Mouse (Mus musculus): ENCODE data around the gene Ccn1. TPM values are rescaled to one million over a fixed set of nuclear protein-coding genes. Genes with fewer than 3 reads are reported as not detected.

Ccn1 gene
- polyA plus RNA-seq, 1 experiment, result 9.8 TPM

DNA sequence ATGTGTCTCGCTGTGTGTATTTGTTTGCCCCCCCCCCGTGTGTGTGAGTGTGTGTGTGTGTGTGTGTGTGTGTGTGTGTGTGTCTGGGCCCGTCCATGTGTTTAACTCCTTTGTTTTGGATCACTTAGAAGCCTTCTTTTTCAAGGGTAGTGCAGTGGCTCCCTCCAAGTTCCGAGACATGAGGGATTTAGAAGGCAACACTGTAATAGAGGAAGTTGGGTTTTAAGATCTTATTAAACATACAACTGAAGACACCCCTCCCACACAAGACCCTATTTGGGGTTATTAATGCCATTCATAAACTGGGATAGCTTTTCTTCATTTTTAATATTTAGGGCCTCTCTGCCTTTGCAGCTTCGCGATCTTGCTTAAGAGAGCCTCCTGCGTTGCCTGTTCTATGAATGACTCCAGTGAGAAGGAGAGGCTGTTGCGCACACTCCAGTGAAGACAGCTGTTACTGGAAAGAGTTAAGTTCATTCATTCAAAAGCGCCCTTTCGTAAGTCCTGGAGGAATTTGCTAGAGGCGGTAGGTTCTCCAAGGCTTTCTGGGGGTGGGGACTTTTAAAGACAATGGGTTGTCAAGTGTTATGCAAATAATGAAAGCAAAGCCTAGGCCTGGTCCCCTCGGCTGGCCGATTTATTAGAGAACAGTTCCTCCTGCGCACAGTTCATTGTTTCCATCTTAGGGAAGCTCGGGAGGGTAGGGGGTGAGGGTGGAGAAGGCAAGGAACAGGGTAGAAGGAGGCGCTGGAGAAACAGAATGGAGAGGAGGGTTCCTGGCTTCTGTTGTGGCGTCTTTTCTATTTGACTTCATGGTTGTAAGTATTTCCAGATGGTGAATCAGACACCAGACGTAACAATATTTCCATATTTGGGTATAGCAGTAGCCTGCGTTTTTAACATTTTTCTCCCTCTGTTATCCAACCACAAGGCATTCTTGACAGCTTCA is 1.5 kb upstream of the Ccn1 start:
- 58% methylated on average over 19 of the region's 19 CpGs for WGBS
- no peak for DNase-seq (ENCODE audit: low read depth, low spot score)

DNA sequence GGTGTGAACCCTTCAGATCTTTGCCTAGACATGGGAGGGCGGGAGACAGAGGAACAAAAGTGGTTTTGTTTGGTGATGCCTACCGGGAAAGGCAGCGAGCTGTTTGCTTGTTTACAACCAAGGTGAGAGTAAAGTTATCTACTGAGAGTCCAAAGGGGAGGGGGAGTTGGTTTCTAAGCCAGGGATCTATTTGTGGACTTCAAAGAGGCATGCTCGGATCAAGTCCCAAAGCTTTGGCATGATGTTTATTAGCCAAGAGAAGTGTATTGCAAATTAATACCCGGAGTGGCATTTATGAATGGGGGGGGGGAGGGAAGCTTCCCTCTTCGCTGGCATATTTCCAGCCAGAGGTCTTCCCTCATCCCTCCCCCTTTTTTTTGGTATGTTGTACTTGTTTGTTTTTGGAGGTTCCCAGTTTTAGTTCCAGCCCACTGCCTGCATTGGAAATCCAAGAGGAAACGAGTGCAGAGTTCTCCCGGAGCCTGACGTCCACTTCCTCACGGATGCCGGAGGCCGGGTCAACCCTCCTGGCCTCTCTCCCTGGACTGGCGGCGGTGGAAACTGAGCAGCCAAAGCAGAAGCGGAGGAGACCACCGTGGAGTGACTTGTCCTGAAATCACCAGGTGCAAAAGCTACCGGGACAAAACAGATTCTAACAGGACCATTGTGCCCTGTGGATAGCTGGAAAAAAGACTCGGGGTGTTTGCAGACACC is 674 bp upstream of the Ccn1 start:
- no peak for DNase-seq (ENCODE audit: low read depth, low spot score)
- 4% methylated on average over 18 of the region's 18 CpGs for WGBS

DNA sequence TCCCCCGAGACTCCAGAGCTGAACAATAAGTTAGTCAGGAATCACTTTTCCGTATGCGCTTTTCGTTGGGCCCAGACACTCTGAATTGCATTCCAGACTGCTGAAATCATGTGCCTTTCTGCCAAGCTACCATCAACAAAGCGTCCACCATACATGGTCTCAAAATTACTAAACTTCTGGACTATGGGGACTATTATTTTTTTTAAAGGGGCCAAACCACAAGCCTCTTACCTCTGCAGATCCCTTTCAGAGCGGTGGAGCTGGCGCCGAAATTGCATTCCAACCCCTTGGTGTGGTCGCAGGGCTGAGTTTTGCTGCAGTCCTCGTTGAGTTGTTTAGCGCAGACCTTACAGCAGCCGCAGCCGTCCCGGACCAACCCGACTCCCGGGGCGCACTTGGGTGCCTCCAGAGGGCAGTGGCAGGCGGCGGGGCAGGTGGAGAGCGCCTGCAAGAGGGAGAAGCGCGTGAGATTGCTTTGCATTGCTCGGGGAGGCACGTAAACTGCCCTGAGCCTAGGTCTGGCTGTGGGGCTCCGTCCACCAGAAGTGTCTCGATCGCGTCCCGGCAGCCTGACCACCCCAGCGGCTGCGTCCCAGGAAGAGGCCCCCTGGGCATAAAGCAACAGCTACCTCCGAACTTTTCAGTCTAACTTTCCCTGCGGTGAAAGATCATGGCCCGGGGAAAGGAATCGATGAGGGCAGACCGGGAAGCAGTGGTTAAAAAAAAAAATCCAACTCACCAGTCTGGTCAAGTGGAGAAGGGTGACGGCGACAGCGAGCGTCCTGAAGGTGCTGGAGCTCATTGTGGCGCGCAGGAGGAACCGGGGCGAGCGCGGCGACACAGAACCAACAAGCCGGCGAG is 560 bp downstream of the Ccn1 start:
- 2% methylated on average over 49 of the region's 49 CpGs for WGBS
- no peak for DNase-seq (ENCODE audit: low read depth, low spot score)

DNA sequence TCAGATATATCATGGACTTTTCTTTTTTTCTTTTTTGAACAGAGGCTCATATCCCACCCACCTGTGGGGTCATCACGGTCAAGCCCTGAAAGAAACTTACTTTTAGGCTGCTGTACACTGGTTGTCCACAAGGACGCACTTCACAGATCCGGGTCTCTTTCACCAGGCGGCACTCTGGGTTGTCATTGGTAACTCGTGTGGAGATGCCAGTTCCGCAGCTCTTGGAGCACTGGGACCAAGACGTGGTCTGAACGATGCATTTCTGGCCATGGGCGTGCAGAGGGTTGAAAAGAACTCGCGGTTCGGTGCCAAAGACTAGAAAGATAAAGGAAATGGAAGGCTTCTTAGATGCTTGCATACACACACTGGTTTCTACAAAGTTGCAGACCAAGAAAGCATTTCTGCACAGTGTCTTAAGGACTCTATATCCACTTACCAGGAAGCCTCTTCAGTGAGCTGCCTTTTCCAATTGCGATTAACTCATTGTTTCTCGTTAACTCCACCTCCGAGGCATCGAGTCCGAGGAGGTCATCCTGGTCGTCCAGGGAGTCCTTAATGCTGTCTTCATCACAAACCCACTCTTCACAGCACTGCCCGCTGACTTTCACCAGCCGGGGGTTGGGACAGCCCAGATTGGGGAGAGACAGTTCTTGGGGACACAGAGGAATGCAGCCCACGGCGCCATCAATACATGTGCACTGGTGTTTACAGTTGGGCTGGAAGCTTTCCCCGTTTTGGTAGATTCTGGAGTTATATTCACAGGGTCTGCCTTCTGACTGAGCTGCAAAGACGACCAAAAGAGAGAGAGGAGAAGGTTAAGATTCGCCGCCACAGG is 1.5 kb downstream of the Ccn1 start:
- 53% methylated on average over 26 of the region's 26 CpGs for WGBS
- no peak for DNase-seq (ENCODE audit: low read depth, low spot score)

DNA sequence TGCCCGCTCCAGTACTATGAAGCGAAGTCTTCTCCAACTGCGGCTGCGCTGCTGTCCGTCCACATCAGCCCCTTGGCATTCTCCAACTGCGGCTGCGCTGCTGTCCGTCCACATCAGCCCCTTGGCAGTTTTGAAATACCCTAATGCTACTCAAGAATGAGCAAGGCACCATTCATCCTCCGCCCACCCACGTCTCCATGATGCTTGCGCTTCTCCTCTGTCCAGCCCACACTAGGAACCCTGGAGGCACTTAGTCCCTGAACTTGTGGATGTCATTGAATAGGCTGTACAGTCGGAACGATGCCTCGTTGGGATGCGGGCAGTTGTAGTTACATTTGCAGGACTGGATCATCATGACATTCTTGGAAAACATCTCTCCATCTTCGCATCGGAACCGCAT is 2.4 kb downstream of the Ccn1 start:
- DNase-seq (ENCODE audit: low read depth, low spot score), result no peak
- WGBS, result 91% methylated on average over 18 of the region's 18 CpGs

DNA sequence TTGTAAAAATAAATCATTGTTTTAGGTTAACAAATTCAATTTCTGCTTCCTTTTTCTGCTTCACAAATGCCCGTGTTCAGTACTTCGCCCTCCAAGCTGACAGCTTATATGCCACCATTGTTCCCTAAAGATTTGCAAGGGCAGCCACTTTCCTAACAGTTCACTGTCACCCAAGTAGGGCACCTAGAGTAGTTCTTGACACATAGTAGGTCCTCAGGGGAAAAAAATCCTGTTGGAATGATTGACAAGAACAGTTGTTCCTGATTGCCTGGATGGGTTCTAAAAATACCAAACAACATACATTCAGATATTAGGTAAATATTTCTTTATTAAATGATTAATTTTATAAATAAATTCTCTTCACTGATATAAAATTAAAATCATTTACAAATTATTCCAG is 3.1 kb downstream of the Ccn1 start:
- no peak for DNase-seq (ENCODE audit: low read depth, low spot score)

DNA sequence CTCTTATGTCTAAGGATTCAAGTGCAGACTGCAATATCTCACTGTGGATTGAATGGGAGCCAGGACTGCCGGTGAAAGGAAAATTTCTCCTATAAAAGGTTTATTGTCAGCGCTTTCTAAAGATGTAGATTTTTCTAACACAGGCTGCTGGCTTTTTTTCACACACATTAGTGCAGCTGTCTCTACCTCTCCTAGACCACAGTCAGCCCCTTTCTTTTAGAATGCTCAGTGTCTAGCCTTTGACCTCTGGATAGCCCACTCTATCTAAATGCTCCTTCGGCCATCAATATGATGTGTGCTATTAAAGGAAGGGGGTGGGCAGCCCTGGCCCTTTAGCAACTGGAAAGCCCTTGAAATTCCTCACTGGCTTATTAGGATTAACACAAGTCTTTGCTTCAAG is 3.8 kb downstream of the Ccn1 start:
- WGBS, result 58% methylated on average over 3 of the region's 3 CpGs
- no peak for DNase-seq (ENCODE audit: low read depth, low spot score)

More for the DNA sequence above, 3.1 kb downstream of the Ccn1 start:
- WGBS, result 83% methylated on average over 2 of the region's 2 CpGs

DNA sequence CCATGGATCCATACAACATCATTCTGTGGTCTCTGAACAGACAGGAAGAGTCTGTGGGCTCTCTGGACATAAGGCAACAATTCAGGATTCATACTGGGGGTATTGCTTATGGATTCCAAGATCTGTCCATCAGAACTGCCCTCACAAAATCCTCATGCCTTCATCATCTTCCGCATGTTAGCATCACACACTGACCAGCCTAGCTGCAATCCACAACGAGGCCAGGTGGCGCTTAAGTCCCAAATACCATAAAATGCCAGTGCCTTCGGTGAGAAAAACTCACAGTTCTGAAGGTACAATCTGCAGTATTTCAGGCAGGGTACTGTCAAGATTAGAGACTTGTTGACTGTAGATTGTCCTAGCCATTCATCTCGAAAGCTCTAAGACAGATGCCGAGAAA is 4.3 kb downstream of the Ccn1 start:
- no peak for DNase-seq (ENCODE audit: low read depth, low spot score)
- WGBS, result 73% methylated on average over 6 of the region's 6 CpGs

DNA sequence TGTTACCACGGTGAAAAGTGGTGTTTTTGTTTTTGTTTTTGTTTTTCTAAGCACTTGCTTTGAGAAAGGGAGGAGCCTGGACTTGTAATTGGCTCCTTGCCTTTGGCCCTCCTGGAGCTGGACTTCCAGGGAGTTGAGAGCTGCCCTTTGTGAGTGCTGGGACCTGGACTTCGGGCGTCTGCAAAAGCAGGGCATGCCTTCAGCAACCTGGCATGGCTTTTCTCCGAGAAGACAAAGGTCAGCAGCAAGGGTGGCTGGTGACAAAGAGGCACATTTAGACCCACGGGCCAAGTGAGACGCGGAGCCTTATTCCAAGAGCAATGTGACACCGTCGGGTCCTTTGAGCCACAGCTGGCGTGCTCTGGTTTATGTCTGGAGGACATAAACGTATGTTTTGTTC is 6.9 kb downstream of the Ccn1 start:
- no peak for DNase-seq (ENCODE audit: low read depth, low spot score)
- WGBS, result 19% methylated on average over 11 of the region's 11 CpGs

DNA sequence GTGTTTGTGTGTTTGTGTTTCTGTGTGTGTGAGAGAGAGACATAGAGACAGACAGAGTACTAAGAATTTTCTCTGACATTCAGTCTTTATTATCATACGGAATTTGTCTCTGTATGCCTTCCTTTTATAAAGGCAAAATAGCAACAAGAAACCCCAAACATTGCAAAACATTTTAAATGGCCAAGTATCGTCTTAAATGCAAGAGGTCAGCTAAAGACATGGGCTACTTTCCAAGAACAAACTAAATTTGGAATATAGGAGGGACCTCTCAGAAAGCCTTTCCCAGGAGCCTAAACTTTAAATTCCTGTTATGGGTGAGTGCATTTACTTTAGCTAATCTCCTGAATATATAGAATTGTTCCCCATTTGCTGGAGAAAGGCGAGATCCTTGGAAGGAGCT is 7.9 kb downstream of the Ccn1 start:
- DNase-seq (ENCODE audit: low read depth, low spot score), result no peak
- 64% methylated on average over 3 of the region's 3 CpGs for WGBS

DNA sequence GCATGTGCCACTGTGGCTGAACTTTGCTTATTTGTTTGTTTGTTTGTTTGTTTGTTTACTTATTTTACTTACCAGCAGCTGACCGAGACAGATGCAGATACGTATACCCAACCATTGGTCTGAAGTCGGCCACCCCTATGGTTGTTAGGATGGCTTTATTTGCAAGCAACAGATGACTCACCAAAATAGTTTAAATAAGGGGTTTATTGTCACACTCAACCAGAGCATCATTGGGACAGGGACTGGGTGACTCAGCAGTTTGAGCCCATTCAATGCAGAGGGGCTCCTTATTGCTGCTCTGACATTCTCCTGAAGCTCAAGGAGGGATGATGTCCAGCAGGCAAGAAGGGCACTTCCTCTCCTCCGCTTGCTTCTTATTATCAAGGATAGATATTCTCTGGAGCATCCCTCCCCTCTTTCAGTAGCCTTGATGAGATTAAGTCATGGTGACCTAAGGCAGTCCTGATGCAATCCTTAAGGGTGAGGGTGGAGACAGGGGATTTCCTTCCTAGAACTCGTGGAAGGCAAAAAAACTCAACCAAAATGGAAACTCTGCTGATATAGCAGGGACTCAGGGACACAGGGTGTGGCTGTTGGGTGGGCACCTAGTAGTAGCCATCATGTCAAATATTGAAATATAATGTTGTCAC is 8.6 kb downstream of the Ccn1 start:
- WGBS, result 65% methylated on average over 5 of the region's 5 CpGs
- DNase-seq (ENCODE audit: low read depth, low spot score), result no peak

DNA sequence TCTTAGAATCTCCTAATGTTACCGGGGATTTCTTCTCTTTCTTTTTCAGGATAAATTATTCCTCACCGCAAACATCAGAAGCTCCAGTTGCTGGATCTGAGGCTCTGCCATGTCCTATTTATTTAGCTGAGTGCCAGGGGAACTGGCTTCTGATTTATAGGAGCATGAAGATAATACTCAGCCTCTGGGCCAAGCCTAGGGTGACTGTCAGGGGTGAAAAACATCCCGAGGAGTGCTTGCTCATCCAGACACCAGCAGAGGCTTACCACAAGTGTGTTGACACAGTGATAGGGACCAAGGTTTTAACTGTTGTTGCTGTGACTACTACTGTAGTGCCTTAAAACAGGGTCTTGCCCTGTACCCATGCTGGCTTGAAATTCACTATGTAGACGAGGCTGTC is 9.2 kb downstream of the Ccn1 start:
- 72% methylated on average over 4 of the region's 4 CpGs for WGBS
- no peak for DNase-seq (ENCODE audit: low read depth, low spot score)

DNA sequence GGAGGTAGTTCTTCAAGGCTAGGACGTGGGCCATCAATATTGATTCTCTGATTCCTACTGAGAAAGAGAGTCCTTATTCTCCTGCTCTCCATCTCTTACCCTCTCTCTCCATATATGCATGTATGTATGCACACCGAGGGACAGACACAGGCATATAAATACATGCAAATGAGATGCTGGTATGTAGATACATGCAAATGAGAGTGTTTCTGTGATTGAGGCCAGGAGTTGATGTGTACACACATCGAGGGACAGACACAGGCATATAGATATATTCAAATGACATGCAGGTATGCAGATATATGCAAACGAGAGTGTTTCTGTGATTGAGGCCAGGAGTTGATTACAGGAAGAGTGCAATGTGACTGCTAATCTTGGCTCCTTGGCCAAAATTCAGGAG is 9.6 kb downstream of the Ccn1 start:
- WGBS, result 87% methylated on average over 4 of the region's 4 CpGs

DNA sequence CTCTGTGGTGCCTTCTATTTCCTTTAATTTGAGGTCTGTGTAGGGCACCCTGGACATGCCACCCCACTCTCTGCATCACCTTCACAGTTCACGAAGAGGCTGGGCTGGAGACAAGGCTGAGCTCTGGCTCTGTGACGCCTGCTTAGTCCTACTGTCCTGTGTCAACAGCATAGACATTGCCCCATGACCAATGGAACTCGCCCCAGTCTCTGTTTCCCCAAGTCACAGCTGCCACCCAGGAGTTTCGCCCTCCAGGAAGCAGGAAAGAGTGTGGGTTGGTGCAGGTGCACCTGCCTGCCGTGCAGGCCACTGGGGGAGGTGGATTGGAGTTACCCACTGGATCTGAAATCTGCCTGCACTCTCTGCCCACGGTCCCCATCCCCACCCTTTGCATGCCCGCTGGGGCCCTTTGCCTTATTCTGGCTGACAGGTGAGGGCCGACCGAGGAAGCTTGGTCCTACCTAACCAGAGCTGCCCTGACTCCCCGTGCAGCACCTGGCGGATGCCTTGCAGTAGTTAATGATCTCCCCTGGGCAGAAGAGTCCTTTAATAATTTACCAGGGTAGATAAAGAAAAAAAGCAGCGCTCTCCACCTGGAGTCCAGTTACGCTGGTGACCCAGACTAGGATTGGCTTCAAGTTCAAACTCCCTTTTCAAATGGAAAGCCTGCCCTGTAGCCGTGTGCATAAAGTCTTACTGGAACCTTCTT is 15.6 kb downstream of the Ccn1 start:
- 29% methylated on average over 14 of the region's 14 CpGs for WGBS
- DNase-seq (ENCODE audit: low read depth, low spot score), result no peak

More for the DNA sequence above, 9.6 kb downstream of the Ccn1 start:
- DNase-seq (ENCODE audit: low read depth, low spot score), result no peak

DNA sequence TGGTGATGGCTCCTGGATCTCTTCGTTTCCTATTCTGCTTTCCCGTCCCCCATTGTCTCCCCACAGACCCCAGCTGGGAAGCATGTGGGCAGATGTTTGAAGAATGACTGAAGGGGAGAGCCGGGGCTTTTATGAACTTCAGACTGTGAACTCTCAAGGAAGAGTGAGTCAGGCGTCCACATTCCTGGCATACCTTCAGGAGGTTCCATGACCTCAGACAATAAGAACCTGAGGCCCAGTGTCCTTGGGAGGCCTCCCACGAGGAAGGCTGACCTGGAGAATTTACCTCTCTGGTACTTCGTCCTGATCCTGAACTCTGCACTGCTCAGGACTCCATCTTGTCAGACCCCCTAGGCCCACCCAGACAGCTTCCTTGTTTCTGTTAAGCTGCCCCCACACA is 16.9 kb downstream of the Ccn1 start:
- no peak for DNase-seq (ENCODE audit: low read depth, low spot score)
- 36% methylated on average over 6 of the region's 6 CpGs for WGBS

DNA sequence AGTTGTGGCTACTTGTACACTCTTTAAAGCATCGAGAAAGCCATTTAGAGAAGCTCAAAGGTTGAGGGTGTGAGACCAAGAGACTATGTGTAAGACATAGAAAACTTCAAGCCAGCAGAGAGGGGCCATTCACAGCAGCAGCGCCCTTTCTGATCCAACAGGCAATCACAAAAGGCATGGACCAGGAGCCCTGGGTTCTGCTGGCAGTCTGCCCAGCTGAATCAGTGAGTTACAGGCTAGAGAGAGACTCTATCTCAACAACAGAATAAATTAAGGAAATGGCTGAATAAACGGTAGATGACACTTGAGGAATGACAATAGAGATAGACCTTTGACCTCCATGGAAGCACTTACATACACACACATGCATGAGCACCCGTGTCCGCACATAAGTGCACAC is 21.1 kb downstream of the Ccn1 start:
- 51% methylated on average over 5 of the region's 5 CpGs for WGBS
- DNase-seq (ENCODE audit: low read depth, low spot score), result no peak

DNA sequence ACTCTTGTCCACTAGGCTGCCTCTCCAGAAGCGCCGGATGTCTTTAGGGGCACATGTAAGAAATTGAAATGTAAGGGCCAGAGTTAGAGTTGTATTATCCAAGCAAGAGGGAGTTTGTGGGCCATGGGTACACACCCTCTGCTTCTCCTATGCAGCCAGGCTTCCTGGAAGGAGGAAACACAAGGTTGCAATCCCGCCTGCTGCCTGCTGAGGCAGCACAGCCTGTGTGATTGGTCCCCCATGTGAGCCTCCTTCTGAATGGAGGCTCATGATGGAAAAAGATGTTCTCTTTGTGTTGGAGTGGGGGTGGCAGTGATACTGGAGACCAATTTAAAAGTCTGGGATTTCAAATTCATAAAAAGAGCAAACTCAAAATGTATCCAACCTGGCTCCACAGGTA is 22.0 kb downstream of the Ccn1 start:
- no peak for DNase-seq (ENCODE audit: low read depth, low spot score)
- 83% methylated on average over 3 of the region's 3 CpGs for WGBS

DNA sequence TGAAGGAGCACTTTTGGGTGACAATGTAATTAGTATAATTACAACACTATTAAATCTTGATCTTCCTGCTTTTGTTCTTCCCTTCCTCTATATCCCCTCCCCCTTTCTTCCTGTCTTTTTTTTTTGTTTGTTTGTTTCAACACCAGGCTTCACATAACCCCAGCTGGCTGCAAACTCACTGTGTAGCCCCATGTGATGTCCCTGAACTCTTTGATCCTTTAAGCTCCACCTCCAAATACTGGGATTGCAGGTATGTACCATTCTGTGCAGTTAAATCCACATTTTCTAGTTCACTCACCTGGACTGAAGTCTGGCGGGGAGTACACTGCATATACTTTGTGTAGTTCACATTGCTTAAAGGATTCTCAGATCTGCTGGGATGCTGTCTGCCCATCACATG is 23.7 kb downstream of the Ccn1 start:
- 91% methylated on average over 1 of the region's 1 CpGs for WGBS
- no peak for DNase-seq (ENCODE audit: low read depth, low spot score)
